Mouse (Mus musculus) naive thymus-derived CD4-positive, alpha-beta T cell, adult 2 months (primary cell): ENCODE measurements around the gene 4933406M09Rik.

Experiments used
- DNase-seq: peaks from one replicate; pipeline ENCODE4 v3.0.0-alpha.2; 2011; ENCODE audit warnings: low read depth

Gene 4933406M09Rik

GRCm38 (mm10) chr1:134385666-134386065, at the start of gene 4933406M09Rik:
TSS of gene 4933406M09Rik (plus strand) at chr1:134385940.
- DNase-seq = no peak

GRCm38 (mm10) chr1:134336958-134337710, 48.6 kb upstream of the 4933406M09Rik start:
- no peak for DNase-seq

- no peak for DNase-seq
Measured at GRCm38 (mm10) chr1:134339162-134339561, 46.6 kb upstream of the 4933406M09Rik start.

- no peak for DNase-seq
Measured at GRCm38 (mm10) chr1:134339757-134340619, 45.8 kb upstream of the 4933406M09Rik start.

- DNase-seq = no peak
Measured at GRCm38 (mm10) chr1:134341641-134342277, 44.0 kb upstream of the 4933406M09Rik start.

- DNase-seq = no peak
Measured at GRCm38 (mm10) chr1:134342278-134342664, 43.5 kb upstream of the 4933406M09Rik start.

- DNase-seq = no peak
Measured at GRCm38 (mm10) chr1:134342781-134343310, 42.9 kb upstream of the 4933406M09Rik start.

GRCm38 (mm10) chr1:134343567-134343966, 42.2 kb upstream of the 4933406M09Rik start:
- DNase-seq = no peak

GRCm38 (mm10) chr1:134344005-134344950, 41.5 kb upstream of the 4933406M09Rik start:
- DNase-seq = peak; percentile 76

- DNase-seq = no peak
Measured at GRCm38 (mm10) chr1:134345075-134345474, 40.7 kb upstream of the 4933406M09Rik start.

- DNase-seq = no peak
Measured at GRCm38 (mm10) chr1:134347791-134348190, 37.9 kb upstream of the 4933406M09Rik start.

- no peak for DNase-seq
Measured at GRCm38 (mm10) chr1:134353326-134353725, 32.4 kb upstream of the 4933406M09Rik start.

- no peak for DNase-seq
Measured at GRCm38 (mm10) chr1:134357461-134357860, 28.3 kb upstream of the 4933406M09Rik start.

GRCm38 (mm10) chr1:134360656-134361055, 25.1 kb upstream of the 4933406M09Rik start:
- DNase-seq = no peak

GRCm38 (mm10) chr1:134361195-134361856, 24.4 kb upstream of the 4933406M09Rik start:
- DNase-seq = peak; percentile 38

GRCm38 (mm10) chr1:134361857-134362212, 23.9 kb upstream of the 4933406M09Rik start, which contains the start of gene Tmem183a:
TSS of gene Tmem183a (minus strand) at chr1:134361979.
- peak; percentile 96 for DNase-seq

- no peak for DNase-seq
Measured at GRCm38 (mm10) chr1:134363194-134363593, 22.5 kb upstream of the 4933406M09Rik start.

- no peak for DNase-seq
Measured at GRCm38 (mm10) chr1:134365491-134365890, 20.2 kb upstream of the 4933406M09Rik start.

GRCm38 (mm10) chr1:134368777-134369337, 16.9 kb upstream of the 4933406M09Rik start:
- peak; percentile 65 for DNase-seq

GRCm38 (mm10) chr1:134374124-134374523, 11.6 kb upstream of the 4933406M09Rik start:
- DNase-seq = no peak
